7 mouse cellular contexts compared by ENCODE assay signal in genomic region chr5:83440259-83440658, GRCm38 (mm10).
DNase-seq lines count a peak whose midpoint lies in the region; ATAC-seq and TF ChIP-seq lines count a peak whose summit lies in the region.

No protein-coding gene starts in this region.

- TF ChIP-seq POLR2A in lung, adult 2 months (IDR thresholded peaks at IDR 0.05; ENCODE audit: borderline replicate concordance, extremely low read depth, low read depth, low read length) = no peak

- no peaks in the 10 kb centered on the region for H3K4me1 ChIP-seq in lung, adult 2 months (ENCODE audit: control insufficient read depth, insufficient read depth, low read length)
- H3K4me1 ChIP-seq in lung, postnatal 0 days (ENCODE audit: insufficient read depth, low read depth, low read length) = no peaks in the 10 kb centered on the region
- no peaks in the 10 kb centered on the region for H3K4me1 ChIP-seq in stomach, postnatal 0 days (replicated peaks; ENCODE audit: control insufficient read depth, insufficient read depth)

- no peak for ATAC-seq in lung, postnatal 0 days
- ATAC-seq in stomach, postnatal 0 days (ENCODE audit: low FRiP score, low TSS enrichment) = no peak

- no peaks in the 10 kb centered on the region for H3K9me3 ChIP-seq in lung, postnatal 0 days (ENCODE audit: low read length)
- H3K9me3 ChIP-seq in stomach, postnatal 0 days (ENCODE audit: control insufficient read depth, low read length) = no peaks in the 10 kb centered on the region

- peak; percentile 39; the same call in 1 of the 2 replicates for TF ChIP-seq CTCF in lung, adult 2 months (IDR thresholded peaks at IDR 0.05; ENCODE audit: insufficient read depth, low read length)
- peak; percentile 88 for TF ChIP-seq CTCF in lung, postnatal 0 days (IDR thresholded peaks at IDR 0.05)
- peak; percentile 93 for TF ChIP-seq CTCF in stomach, postnatal 0 days (IDR thresholded peaks at IDR 0.05; ENCODE audit: low read depth)

- no peaks in the 10 kb centered on the region for H3K27me3 ChIP-seq in lung, postnatal 0 days (replicated peaks; ENCODE audit: insufficient read depth, low read length)
- no peaks in the 10 kb centered on the region for H3K27me3 ChIP-seq in stomach, postnatal 0 days (ENCODE audit: control insufficient read depth, insufficient read depth, low read length)

- H3K27ac ChIP-seq in lung, postnatal 0 days (ENCODE audit: low read length) = no peak overlapping the region
- H3K27ac ChIP-seq in stomach, postnatal 0 days (replicated peaks) = no peak overlapping the region

- DNase-seq in lung, adult 2 months = peak; percentile 10
- DNase-seq in lung, postnatal 25 days (ENCODE audit: low spot score) = no peak
- DNase-seq in adrenal gland, postnatal 25 days = peak; percentile 37
- peak; percentile 75 for DNase-seq in embryo, embryonic 10.5 days (ENCODE audit: low spot score)
- peak; percentile 28 for DNase-seq in induced T-regulatory cell, adult 2 months (ENCODE audit: low read depth)
- DNase-seq in lung, postnatal 0 days (ENCODE audit: low spot score) = peak; percentile 70
- peak; percentile 37 for DNase-seq in stomach, postnatal 0 days (ENCODE audit: low spot score)

- no peaks in the 10 kb centered on the region for H3K36me3 ChIP-seq in lung, postnatal 0 days (ENCODE audit: insufficient read depth, low read length)
- no peaks in the 10 kb centered on the region for H3K36me3 ChIP-seq in stomach, postnatal 0 days (ENCODE audit: control insufficient read depth, insufficient read depth, low read length)

- no peak overlapping the region for H3K9ac ChIP-seq in lung, postnatal 0 days (replicated peaks; ENCODE audit: low read depth)
- no peak overlapping the region for H3K9ac ChIP-seq in stomach, postnatal 0 days (ENCODE audit: low read length)

- 5% methylated on average over 3 of the region's 3 CpGs for WGBS in lung, adult 2 months
- WGBS in lung, postnatal 0 days = 5% methylated on average over 3 of the region's 3 CpGs
- 6% methylated on average over 3 of the region's 3 CpGs for WGBS in stomach, postnatal 0 days

- H3K4me3 ChIP-seq in lung, adult 2 months (replicated peaks; ENCODE audit: extremely low read depth, low read depth, low read length) = no peak overlapping the region
- no peak overlapping the region for H3K4me3 ChIP-seq in lung, postnatal 0 days (ENCODE audit: low read depth, low read length)
- no peak overlapping the region for H3K4me3 ChIP-seq in stomach, postnatal 0 days (ENCODE audit: low read depth, low read length)

- no peak for TF ChIP-seq EP300 in lung, postnatal 0 days (IDR thresholded peaks at IDR 0.05)
- no peak for TF ChIP-seq EP300 in stomach, postnatal 0 days (optimal IDR thresholded peaks at IDR 0.05)

- no peak overlapping the region for H3K4me2 ChIP-seq in lung, postnatal 0 days (replicated peaks; ENCODE audit: low read depth, low read length)
- H3K4me2 ChIP-seq in stomach, postnatal 0 days (replicated peaks; ENCODE audit: low read depth) = no peak overlapping the region

Comparison
In these comparisons a context has a peak if more than half of its experiments do, and no peak if none do; other contexts are left out.
1. CTCF ChIP-seq: peak in every context shown above with its lines; median percentile 93 in stomach, postnatal 0 days; 88 in lung, postnatal 0 days; 39 in lung, adult 2 months.